Mouse (Mus musculus) spleen, postnatal 4 days (tissue): ENCODE data around the gene Flt3.

Source experiments
- DNase-seq, 2 experiments: peaks; one replicate each; pipeline ENCODE4 v3.0.0; 2022; ENCODE audit warnings: low spot score in 2 of 2

Flt3 gene

DNA sequence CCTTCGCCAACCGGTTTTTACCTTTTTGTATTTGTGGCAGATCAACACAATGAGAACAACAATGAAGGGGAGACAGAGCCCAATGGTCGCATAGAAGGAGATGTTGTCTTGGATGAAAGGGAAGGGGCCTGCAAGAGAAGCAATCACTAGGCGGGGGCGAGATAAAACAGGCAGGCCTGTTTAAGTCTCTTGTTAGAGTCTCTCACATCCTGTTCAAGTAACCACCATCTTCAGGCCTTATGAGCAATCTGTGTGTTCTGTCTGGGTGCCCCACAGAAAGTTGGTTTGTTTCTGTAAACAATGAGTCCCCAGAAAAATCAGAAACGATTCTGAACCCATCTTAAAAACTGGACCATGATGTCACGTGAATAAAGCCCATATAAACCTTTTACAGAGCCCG lies 45.3 kb downstream of the Flt3 start:
- DNase-seq, result no peak

DNA sequence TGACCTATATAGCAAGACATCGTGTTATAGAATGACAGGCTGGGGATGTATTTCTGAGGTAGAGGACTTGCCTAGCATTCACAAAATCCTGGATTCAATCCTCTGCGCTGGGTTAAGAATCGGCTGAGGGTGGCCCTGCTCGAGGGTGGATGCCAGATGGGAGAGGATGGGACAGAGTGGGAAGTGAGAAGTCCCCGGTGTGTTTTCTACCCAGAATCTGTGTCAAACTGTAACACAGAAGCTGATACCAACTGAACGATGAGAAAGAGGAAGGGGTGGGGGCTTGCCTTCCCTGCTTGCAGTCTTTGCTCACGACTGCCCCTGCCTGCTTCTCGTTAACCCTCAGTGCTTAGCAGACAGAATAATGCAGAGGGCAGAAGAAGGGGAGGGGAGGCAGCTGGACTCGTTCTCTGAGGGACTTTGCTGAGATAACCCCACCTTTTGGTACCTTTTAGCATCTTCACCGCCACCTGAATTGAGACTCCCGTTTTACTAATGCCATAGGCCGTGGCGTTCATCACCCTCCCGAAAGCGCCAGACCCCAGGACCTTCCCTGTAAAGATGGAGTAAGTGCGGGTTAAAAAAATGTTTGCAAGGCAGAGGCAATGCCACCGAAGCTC lies 46.0 kb downstream of the Flt3 start:
- no peak for DNase-seq

DNA sequence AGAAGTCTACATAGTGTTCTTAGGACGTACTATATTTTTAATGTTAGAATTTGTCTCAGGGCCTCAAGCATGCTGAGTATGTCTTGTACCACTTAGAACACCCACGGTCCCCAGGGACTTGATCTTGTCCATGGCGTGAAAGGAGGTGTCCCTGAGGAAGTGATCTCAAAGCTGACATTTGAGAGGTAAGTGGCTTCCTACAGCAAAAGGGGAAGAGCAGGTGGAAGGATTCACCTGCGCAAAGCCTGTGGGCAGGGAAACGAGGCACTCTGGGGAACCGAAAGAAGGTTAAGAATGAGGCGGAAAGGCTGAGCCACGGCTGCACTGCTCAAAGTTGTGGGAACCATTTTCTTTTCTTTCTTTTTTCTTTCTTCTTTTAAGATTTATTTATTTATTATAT lies 48.4 kb downstream of the Flt3 start:
- no peak for DNase-seq

DNA sequence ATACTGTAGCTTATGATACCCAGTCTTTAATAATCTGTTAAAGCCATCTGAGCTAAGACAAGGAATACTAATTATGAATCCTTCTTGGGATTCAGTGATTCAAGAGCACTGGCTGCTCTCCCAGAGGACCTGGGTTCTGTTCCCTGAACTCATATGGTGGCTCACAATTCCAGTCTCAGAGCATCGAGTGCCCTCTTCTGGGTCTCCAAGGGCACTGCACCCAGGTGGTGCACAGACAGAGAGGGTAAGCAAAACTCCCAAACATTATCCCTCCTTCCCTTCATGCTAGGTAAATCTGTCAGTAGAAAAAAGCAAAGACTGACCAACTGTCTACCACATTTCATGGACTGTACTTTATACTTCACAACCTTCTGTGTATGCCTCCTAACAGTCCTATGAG lies 54.3 kb downstream of the Flt3 start:
- DNase-seq, result no peak

DNA sequence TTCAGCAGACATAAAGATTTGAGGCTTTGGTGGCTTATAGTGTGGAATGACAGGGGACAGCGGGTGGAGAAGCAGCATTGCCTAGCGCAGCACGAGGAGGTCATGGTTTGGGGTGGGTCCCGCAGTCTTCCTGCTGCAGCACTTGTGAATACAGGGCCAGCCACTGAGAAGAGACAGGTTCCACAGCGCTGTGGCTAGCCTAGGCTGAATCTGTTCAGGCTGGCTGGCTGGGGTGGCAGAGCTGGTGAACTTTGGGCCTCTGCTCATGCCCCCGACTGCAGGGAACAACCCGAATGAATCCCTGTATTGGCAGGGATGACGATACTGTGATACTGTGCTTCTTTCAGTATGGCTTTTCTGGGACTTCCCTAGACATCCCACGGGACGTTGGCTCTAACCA lies 56.4 kb downstream of the Flt3 start:
- DNase-seq, result no peak

DNA sequence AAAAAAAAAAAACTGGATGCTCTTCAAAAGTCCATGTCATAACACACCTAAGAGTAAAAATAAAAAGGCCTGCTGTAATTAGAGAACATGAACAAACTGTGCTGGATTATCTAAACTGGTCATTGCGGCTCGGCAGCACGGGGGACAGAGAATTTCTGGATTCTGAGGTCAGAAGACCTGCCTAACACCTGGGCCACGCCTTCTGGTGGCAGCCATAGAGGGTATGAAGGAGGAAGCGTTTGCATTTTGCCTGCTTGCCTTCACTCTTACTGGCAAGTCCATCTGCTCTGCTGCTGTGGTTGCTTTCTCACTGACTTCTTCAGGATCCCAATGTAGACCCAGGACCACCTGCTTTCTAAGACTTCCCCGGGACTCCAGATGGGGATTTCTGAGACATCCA lies 57.4 kb downstream of the Flt3 start:
- DNase-seq, result no peak

DNA sequence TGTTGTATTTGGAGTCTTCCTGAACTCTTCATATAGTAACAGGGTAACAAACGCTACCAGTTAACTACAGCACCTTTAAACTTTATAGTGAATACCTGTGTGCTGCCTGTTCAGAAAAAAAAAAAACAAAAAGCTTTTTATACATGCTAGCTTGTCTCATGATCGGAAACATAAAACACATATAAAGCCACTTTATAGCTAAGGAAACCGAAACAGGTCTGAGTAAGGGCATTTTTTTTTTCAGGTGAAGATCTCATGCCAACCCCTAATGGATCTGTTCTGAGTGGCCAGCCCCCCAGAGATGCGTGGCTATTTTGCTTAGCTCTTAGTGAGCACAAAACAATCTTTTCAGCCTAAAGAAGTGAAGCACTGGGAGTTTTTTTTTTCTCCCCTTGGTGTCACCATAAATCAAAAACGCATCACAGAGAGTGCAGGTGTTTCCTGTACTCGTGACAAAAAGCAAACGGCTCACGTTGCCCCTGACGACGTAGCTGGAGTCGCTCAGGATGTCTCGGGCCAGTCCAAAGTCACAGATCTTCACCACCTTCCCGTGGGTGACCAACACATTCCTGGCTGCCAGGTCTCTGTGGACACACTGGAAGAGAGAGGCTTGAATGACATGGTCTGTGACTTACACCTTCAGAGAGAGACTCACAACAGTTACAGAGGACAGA lies 59.4 kb downstream of the Flt3 start:
- DNase-seq, result peak in 1 of 2 experiments; percentile 21

DNA sequence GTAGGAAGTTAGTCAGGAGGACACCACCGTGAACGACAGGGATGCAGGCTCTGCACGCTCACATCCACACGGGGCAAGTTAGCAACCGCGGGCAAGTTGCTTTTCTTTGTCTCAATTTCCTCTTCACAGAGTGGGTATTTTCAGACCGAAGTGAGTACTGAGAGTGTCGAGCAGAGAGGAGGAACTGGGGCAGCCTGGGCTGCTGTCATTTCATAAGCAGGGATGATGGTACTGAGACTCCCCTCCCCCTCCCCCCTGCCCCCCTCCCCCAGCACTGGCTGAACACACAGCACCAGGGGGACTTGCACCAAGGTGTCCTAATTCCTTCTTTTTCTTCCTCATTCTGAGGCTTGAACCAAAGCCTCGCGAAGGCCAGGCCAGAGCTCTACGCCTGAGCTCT lies 60.7 kb downstream of the Flt3 start:
- no peak for DNase-seq

DNA sequence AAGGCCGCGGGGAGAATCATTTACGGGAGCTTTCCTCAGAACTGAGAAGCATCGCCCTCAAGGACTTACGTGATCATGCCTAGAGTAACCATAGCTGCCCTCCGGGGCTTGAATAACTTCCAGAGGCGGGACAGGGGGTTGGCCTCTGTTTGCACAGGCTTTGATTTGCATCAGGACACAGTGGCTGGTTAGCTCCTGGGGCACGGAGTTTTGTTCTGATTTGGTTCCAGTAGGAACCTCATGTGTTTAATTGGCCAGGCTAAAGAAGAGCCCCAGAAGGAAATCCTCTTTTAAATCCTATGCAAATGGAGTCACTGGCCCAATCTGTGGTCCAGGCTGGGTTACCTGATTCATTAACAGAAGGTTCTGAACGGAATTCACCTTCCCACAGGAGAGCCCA lies 61.3 kb downstream of the Flt3 start:
- no peak for DNase-seq

DNA sequence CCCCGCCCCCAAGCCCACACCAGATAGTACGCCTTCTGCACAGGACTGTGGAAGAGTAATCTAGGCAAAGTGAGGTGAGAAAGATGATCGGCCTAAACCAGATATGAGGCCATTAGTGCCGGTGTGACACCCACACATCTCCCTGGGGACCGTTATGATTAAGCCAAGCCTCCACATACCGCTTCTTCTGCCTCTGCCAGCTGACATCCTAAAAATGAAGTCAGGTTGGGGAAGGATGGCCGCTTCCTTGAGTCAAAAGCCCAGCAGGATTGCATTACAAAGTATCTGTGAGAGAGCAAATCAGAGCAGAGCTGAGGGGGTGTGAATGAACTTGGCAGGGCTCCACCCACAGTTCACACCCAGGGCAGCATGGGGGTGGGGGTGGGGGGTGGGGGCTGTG lies 67.6 kb downstream of the Flt3 start:
- DNase-seq, result no peak

DNA sequence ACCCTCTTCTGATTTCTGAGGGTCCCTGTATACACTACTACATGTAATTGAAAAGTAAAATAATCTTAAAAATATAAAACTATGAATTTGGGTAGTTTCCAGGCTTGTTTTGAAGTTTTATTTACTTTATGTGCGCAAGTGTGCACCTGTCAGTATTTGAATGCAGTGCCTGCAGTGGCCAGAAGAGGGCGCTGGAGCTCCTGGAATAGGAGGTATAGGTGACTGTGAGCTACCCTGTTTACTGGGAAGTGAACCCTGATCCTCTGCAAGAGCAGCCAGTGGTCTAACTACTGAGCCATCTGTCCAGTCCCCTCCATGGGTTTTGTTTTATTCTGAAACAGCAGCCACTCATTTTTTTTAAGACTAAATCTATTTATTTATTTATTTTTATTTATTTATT lies 68.7 kb downstream of the Flt3 start:
- peak; percentile 71 to 91 for DNase-seq

DNA sequence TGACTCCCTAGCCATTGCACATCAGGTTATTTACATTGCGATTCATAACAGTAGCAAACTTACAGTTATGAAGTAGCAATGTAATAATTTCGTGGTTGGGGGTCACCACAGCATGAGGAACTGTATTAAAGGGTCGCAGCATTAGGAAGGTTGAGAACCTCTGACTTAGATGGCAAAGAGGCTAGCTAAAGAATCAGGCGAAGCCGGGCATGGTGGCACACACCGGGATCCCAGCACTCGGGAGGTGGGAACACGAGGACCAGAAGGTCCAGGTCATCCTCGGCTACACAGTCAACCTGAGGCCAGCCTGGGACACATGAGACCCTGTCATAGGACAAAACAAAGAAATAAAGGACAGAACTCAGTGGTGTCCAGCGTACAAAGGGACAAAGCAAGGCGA lies 70.3 kb downstream of the Flt3 start:
- DNase-seq, result no peak

DNA sequence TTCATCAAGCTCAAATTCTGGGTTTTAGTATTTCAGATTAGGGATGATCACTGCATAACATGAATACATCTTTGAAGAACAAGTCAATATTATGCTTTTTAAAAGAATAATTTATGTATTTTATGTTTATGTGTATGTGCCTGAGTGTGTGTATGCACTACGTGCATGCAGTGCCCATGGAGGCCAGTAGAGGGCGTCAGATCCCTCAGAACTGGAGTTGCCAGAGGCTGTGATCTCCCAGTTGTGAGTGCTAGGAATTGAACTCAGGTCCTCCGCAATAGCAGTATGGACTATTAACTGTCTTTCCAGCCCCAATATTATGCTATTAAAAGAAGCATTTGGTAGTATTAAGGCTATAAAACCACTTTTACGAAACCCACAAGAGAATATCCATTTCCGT lies 72.7 kb downstream of the Flt3 start:
- DNase-seq, result no peak

DNA sequence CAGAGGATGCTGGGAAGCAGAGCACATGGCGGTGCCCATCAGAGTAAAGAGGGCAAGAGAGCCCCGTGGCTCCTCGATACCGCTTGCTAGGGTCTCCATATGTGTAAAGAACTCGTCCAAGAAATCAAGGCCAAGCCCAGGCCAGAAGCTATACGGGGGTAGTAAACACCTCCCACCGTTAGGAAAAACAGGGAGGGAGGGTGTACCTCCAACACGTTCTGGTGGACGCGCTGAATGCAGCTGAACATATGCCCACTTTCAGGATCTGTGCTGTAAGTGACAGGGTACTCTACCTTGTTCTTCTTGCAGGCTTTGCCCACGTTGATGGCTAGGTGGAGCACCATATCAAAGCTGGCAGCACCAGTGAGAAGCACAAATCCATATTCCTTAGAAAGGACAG lies 74.4 kb downstream of the Flt3 start:
- DNase-seq, result no peak

DNA sequence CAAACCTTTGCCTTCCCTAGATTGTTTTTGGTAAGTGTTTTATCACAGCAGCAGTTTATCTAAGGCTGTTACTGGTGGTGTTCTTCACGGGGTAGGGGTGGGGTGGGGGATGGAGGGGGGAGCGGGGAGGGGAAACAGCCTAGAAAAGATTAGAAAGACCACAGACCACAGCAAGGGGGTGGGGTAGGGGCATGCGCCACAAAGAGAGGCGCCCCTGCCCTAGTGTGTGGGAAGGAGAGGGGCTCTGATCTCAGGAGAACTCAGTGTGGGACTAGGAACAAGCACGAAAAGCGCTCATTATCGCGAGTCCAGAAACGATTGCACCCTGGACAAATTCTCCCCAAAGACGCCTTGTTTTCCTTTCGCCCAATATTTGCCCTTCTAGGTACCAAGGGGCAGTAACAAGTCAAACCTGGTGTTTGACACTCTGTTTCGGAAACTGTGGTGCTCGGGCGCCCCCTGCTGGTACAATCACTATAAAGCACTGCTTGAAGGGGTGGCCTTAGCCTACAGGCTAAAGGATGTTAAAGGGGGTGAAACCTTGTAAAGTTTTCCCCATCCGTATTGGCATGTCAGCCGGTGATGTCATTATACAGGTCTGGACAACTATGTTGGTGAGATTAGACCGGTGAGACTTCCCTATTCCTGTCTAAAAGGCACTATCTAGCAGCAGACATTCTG lies 76.9 kb downstream of the Flt3 start:
- DNase-seq, result peak; percentile 73 to 91

DNA sequence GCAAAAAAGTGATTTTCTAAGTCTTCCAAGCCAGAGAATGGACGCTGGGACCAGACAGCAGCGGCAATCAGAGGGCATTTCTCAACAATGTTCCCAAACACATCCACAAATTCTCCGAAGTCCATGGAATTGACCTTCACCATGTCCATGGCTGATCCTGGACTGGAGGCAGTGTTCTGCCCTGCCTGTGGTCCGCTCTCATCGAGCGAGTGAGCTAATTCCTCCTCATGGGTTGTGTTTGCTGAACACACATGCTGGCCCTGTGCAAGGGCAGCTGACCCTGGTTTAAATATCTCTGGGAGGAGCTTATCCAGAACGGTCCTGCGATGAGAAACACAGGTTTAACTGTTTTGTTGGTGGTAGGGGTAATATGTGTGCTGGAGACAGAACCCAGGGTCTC lies 78.1 kb downstream of the Flt3 start, which contains the start of gene Urad:
TSS of gene Urad (minus strand) at position 258 of the 400 bp plus-strand sequence.
- no peak for DNase-seq

DNA sequence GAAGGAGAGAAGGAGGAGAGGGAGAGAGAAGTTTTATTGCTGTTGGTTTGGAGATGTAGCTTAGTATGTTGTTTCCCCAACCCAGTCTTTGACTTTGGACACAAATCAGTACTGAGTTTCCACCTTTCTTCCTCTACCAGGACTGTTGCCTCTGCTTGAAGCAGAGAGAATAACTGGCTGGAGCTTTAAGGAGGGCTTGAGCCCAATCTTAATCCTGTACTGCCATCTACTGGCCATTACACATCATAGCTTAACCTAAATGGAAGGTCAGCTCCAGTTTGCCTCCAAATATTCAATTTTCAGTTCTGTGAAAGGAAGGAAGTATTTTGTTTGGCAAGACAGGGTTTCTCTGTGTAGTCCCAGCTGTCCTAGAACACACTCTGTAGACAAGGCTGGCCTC lies 80.6 kb downstream of the Flt3 start:
- DNase-seq, result no peak

DNA sequence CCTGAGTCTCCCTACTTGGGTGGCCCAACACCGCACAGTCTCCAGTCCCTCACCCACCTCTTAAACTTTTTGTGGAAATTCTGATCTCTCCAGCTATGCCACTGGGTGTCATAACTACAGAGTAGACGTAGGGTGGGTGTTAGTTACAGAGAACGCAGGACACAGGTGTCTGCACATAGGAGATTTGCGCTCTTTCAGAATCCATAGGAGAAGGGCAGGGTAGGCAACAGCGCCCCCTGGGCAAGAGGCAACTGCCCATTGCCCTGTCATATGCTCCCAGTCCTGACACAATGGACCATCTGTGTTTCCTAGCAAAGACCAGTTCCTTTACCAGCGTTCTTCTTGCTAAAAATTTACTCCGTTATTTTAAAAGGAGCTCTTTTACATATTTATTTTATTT lies 82.3 kb downstream of the Flt3 start:
- DNase-seq, result no peak

DNA sequence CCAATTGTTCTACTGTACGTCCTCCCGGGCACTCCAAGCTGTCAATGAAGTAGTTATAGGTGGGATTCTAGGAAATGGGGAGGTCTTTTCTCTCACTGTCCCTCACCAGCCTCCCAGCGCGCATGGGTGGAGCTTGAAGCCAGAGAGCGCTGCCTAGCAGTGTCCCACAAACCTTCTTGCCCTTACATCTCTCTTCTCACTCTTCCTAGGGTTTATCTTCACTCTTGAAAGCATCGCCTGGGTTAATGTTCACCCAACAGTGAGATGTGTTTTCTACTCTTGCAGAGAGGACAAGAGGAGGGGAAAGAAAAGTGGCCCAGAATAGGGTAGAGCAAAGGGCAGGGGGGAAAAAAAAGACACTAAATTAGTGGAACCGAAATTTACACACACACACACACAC lies 83.0 kb downstream of the Flt3 start:
- no peak for DNase-seq

DNA sequence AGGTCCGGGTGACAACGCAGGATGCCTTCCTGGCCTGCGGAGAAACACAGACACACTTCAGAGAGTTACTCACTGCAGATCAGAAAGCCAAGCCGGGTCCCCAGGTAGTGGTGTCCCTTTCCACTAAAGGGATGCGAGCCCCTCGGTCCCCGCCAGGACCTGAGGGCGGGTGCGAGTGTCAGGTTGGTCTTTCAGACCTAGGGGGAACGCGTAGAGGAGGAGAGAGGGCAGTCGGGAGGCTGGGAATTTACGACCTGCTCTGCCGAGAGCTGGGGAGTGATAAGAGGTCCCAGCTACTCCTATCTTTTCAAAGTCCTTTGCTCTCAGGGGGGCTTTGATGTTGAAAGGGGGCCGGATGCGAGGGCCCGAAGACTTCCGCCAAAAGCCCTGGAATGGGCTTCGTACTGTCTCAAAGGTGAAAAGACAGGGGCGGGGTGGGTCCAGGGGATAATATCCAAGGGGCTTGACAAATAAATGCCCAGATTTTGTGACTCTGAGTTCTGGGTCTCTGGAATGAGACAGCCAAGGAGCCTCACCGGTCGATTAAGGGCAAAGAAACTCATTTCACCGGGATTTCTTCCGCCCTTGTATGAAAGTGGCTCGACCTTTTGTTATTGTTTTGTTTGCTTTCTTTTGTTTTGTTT lies 84.7 kb downstream of the Flt3 start:
- no peak for DNase-seq

DNA sequence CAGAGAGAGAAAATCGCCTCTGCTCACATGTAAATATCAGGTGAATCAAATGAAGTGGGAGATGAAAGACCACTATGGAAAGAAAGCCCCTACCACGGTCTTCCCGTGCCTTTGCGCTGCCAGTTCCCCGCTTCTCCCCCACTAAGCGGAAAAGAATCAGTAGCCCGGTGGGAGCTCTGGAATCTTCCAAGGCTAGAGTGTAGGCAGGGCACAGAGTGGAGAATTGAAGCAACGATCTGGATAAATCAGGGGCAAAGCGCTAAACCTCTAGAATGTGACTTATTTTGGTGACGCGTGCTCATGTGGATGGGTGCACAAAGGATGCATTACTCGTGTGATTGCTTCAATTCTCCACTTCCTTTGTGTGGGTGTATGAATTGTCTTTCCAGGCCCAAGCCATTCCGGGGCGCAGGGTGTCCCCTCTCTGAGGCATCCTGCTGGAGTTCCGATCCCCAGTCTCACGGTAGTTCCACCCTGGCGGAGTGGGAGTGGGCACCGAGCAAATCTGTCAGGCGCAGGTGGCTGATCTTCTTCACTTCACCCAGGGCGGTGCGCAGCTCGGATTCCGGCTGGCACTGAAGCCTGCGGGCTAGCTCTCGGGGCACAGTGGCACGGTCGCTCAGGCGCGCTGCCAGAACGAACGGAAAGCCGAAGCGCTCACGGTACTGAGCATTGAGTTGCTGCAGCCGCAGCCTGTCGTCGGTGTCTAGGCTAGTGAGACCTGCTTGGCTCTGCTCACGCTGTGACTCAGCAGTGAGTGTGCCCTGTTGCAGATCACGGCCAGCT lies 85.5 kb downstream of the Flt3 start:
- DNase-seq, result no peak
